Mouse (Mus musculus) cerebellum, adult 2 months (tissue): Measurements from ENCODE around the gene Pla2g7.

Experiments
- CTCF ChIP-seq: fragments of 200-500 bp; IDR thresholded peaks from 2 replicates; pipeline ENCODE4 v1.5.1; 2011; ENCODE audit warnings: low read depth, mild to moderate bottlenecking, control low read depth, low read length, moderate library complexity, borderline replicate concordance; ENCODE audit not compliant: insufficient read depth
- POLR2A ChIP-seq: fragments of 200-500 bp; IDR thresholded peaks from 2 replicates; pipeline ENCODE4 v1.6.1; 2011; ENCODE audit warnings: low read length, control low read depth, borderline replicate concordance; ENCODE audit not compliant: insufficient read depth

DNA sequence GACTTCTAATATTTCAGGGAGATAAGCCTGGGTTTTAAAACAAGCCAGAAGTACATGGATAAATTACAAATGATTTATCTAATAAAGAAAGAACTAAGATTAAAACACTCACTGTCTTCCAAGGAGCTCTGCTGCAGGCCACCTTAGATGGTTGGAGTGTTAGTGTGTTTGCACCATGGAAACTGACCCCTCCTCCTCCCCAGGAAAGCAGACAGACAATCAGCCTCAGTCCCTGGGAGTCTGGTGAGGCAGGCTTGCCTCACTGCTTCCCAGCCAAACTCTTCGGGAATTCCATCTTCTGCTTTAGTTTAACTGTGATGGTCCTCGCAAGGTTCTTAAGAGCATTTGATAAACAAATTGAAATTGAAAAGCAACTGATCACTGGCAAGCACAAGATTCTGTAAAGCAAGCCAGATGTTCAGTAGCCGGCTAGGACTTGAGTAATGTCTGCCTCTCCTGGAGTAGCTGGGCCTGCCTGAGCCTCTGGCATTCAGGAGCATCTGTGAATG, 16.7 kb upstream of the Pla2g7 start:
- TF ChIP-seq POLR2A (no peak), CTCF (no peak)
